Mouse (Mus musculus): ENCODE data around the gene Myo1h. TPM values are rescaled to one million over a fixed set of nuclear protein-coding genes. Genes with fewer than 3 reads are reported as not detected.

Gene Myo1h
- 2.2 TPM for polyA plus RNA-seq (2012; fragmentation: generic; extraction: Trizol)
- long read RNA-seq, experiment 1 = 0 reads
- long read RNA-seq, experiment 2, partial matches to known transcripts = 2 of 7 reads
- long read RNA-seq, experiment 2, other reads (novel, unspliced or antisense) = 4 of 7 reads

GRCm38 (mm10) chr5:114288874-114289273 lies at the start of gene Myo1h:
Gene Myo1h, plus strand, starts transcription at chr5:114289166.
- no peak within 1 kb of the TSS for H3K4me3 ChIP-seq (ENCODE audit: insufficient read depth, poor library complexity, severe bottlenecking)
- no peak within 1 kb of the TSS for H3ac ChIP-seq (ENCODE audit: control insufficient read depth, insufficient read length, low read depth)
- H3K36me3 ChIP-seq (ENCODE audit: control insufficient read depth, insufficient read depth) = no peaks in the 10 kb centered on the region
- TF ChIP-seq MAX (IDR thresholded peaks at IDR 0.05) (no peak), CTCF (IDR thresholded peaks at IDR 0.05; ENCODE audit: control insufficient read depth, insufficient read depth, insufficient read length) (no peak), USF1 (IDR thresholded peaks at IDR 0.05; ENCODE audit: low read depth) (no peak), CEBPB (IDR thresholded peaks at IDR 0.05; ENCODE audit: low read depth) (no peak), MYOG (IDR thresholded peaks at IDR 0.05; ENCODE audit: control insufficient read depth, extremely low read depth, insufficient read length) (no peak), FOSL1 (IDR thresholded peaks at IDR 0.05; ENCODE audit: insufficient read depth, low read length, poor library complexity, severe bottlenecking) (no peak), MYOD1 (IDR thresholded peaks at IDR 0.05; ENCODE audit: control insufficient read depth, insufficient read length, low read depth) (no peak)
- peaks cover 66% of the 10 kb centered on the region for H3K27me3 ChIP-seq (ENCODE audit: control insufficient read depth, insufficient read depth, insufficient read length)
- no peaks in the 10 kb centered on the region for H3K79me3 ChIP-seq (ENCODE audit: low read depth)
- H3K79me2 ChIP-seq (ENCODE audit: control insufficient read depth, insufficient read depth) = no peaks in the 10 kb centered on the region

DNA sequence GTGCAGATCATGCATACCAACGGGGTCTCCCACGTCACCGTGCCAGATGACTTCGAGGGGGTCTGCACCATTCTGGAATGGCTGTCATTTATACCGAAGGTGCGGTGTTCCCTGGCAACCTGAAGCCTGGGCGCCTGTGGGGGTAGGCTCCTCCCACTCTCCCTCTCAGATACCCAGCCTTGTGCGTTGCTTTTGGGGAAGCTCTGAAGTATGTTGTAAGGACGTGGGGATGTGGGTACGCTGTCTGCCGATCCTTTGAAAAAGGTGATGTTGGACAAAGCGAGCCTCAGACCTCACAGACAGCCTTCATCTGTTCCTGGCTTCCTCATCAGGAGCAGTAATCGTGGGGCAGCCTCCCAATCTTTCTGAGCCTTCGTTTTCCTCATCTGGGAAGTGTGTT lies 49.2 kb upstream of the Myo1h start:
- TF ChIP-seq MYOG (IDR thresholded peaks at IDR 0.05; ENCODE audit: control insufficient read depth, extremely low read depth, insufficient read length) (no peak), FOSL1 (IDR thresholded peaks at IDR 0.05; ENCODE audit: insufficient read depth, low read length, poor library complexity, severe bottlenecking) (no peak), MAX (IDR thresholded peaks at IDR 0.05) (no peak), MYOD1 (IDR thresholded peaks at IDR 0.05; ENCODE audit: control insufficient read depth, insufficient read length, low read depth) (no peak), CTCF (IDR thresholded peaks at IDR 0.05; ENCODE audit: control insufficient read depth, insufficient read depth, insufficient read length) (no peak), USF1 (IDR thresholded peaks at IDR 0.05; ENCODE audit: low read depth) (no peak), CEBPB (IDR thresholded peaks at IDR 0.05; ENCODE audit: low read depth) (no peak)
- no peaks in the 10 kb centered on the region for H3K36me3 ChIP-seq (ENCODE audit: control insufficient read depth, insufficient read depth)
- H3K27me3 ChIP-seq (ENCODE audit: control insufficient read depth, insufficient read depth, insufficient read length) = peaks cover 73% of the 10 kb centered on the region
- no peak overlapping the region for H3K4me3 ChIP-seq (ENCODE audit: insufficient read depth, poor library complexity, severe bottlenecking)
- H3K79me2 ChIP-seq (ENCODE audit: control insufficient read depth, insufficient read depth) = no peaks in the 10 kb centered on the region
- H3ac ChIP-seq (ENCODE audit: control insufficient read depth, insufficient read length, low read depth) = no peak overlapping the region
- no peaks in the 10 kb centered on the region for H3K79me3 ChIP-seq (ENCODE audit: low read depth)

GRCm38 (mm10) chr5:114246465-114246864 lies 42.5 kb upstream of the Myo1h start:
- H3K79me3 ChIP-seq (ENCODE audit: low read depth) = no peaks in the 10 kb centered on the region
- TF ChIP-seq FOSL1 (IDR thresholded peaks at IDR 0.05; ENCODE audit: insufficient read depth, low read length, poor library complexity, severe bottlenecking) (no peak), MAX (IDR thresholded peaks at IDR 0.05) (no peak), MYOG (IDR thresholded peaks at IDR 0.05; ENCODE audit: control insufficient read depth, extremely low read depth, insufficient read length) (no peak), CEBPB (IDR thresholded peaks at IDR 0.05; ENCODE audit: low read depth) (no peak), CTCF (IDR thresholded peaks at IDR 0.05; ENCODE audit: control insufficient read depth, insufficient read depth, insufficient read length) (no peak), USF1 (IDR thresholded peaks at IDR 0.05; ENCODE audit: low read depth) (no peak), MYOD1 (IDR thresholded peaks at IDR 0.05; ENCODE audit: control insufficient read depth, insufficient read length, low read depth) (no peak)
- peaks cover 54% of the 10 kb centered on the region for H3K27me3 ChIP-seq (ENCODE audit: control insufficient read depth, insufficient read depth, insufficient read length)

DNA sequence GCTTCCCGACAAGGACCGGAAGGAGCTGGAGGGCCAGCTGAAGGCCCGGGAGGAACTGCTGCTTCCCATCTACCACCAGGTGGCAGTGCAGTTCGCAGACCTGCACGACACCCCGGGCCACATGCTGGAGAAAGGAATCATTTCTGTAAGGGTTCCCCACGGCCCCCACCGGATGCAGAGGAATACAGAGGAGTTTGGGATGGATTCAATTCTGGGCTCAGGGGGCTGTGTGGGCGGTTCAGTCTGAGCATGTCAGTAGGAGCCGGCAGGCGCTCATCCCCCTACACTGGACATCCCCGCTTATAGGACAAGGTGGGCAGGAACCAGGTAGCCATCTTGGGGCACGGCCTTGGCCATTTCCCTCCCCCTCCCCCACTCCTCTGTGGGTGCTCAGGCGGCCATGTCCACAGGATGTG lies 40.8 kb upstream of the Myo1h start:
- H3K4me3 ChIP-seq (ENCODE audit: insufficient read depth, poor library complexity, severe bottlenecking) = no peak overlapping the region
- H3K79me2 ChIP-seq (ENCODE audit: control insufficient read depth, insufficient read depth) = no peaks in the 10 kb centered on the region
- H3K27me3 ChIP-seq (ENCODE audit: control insufficient read depth, insufficient read depth, insufficient read length) = peaks cover 59% of the 10 kb centered on the region
- no peaks in the 10 kb centered on the region for H3K36me3 ChIP-seq (ENCODE audit: control insufficient read depth, insufficient read depth)
- TF ChIP-seq MYOG (IDR thresholded peaks at IDR 0.05; ENCODE audit: control insufficient read depth, extremely low read depth, insufficient read length) (no peak), FOSL1 (IDR thresholded peaks at IDR 0.05; ENCODE audit: insufficient read depth, low read length, poor library complexity, severe bottlenecking) (no peak), CTCF (IDR thresholded peaks at IDR 0.05; ENCODE audit: control insufficient read depth, insufficient read depth, insufficient read length) (peak; percentile 96)
- no peak overlapping the region for H3ac ChIP-seq (ENCODE audit: control insufficient read depth, insufficient read length, low read depth)
- no peaks in the 10 kb centered on the region for H3K79me3 ChIP-seq (ENCODE audit: low read depth)

More at GRCm38 (mm10) chr5:114246465-114246864, 42.5 kb upstream of the Myo1h start:
- Histone ChIP-seq H3K79me2 (ENCODE audit: control insufficient read depth, insufficient read depth) (no peaks in the 10 kb centered on the region), H3K36me3 (ENCODE audit: control insufficient read depth, insufficient read depth) (no peaks in the 10 kb centered on the region), H3ac (ENCODE audit: control insufficient read depth, insufficient read length, low read depth) (no peak overlapping the region), H3K4me3 (ENCODE audit: insufficient read depth, poor library complexity, severe bottlenecking) (no peak overlapping the region)

GRCm38 (mm10) chr5:114259495-114259894 lies 29.5 kb upstream of the Myo1h start:
- Histone ChIP-seq H3K27me3 (ENCODE audit: control insufficient read depth, insufficient read depth, insufficient read length) (peaks cover 64% of the 10 kb centered on the region), H3K4me3 (ENCODE audit: insufficient read depth, poor library complexity, severe bottlenecking) (no peak overlapping the region), H3ac (ENCODE audit: control insufficient read depth, insufficient read length, low read depth) (no peak overlapping the region), H3K79me3 (ENCODE audit: low read depth) (no peaks in the 10 kb centered on the region), H3K36me3 (ENCODE audit: control insufficient read depth, insufficient read depth) (no peaks in the 10 kb centered on the region), H3K79me2 (ENCODE audit: control insufficient read depth, insufficient read depth) (no peaks in the 10 kb centered on the region)
- TF ChIP-seq FOSL1 (IDR thresholded peaks at IDR 0.05; ENCODE audit: insufficient read depth, low read length, poor library complexity, severe bottlenecking) = no peak
- TF ChIP-seq MYOD1 (IDR thresholded peaks at IDR 0.05; ENCODE audit: control insufficient read depth, insufficient read length, low read depth) = no peak
- no peak for TF ChIP-seq USF1 (IDR thresholded peaks at IDR 0.05; ENCODE audit: low read depth)
- no peak for TF ChIP-seq CEBPB (IDR thresholded peaks at IDR 0.05; ENCODE audit: low read depth)
- TF ChIP-seq CTCF (IDR thresholded peaks at IDR 0.05; ENCODE audit: control insufficient read depth, insufficient read depth, insufficient read length) = no peak
- TF ChIP-seq MYOG (IDR thresholded peaks at IDR 0.05; ENCODE audit: control insufficient read depth, extremely low read depth, insufficient read length) = no peak
- TF ChIP-seq MAX (IDR thresholded peaks at IDR 0.05) = no peak

DNA sequence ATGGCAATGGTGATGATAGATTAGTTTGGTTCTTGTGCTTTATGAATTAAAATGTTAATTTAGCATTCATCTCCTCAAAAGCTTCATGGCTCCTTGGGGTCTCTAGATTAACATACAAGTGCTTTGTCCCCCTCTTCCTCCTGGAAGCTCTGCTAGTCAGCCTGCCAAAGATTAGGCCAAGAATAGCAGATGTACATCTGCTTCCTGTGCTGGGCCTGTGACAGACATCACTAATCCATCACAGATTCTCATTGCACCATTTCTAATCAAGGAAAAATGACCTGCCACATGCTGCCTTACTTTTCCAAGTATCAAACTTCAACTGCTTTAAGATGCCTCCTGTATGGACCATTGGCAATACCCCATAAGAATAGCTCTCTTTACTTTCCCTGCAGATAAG lies 27.5 kb upstream of the Myo1h start:
- no peak overlapping the region for H3ac ChIP-seq (ENCODE audit: control insufficient read depth, insufficient read length, low read depth)
- TF ChIP-seq MYOD1 (IDR thresholded peaks at IDR 0.05; ENCODE audit: control insufficient read depth, insufficient read length, low read depth) (no peak), CEBPB (IDR thresholded peaks at IDR 0.05; ENCODE audit: low read depth) (no peak), MAX (IDR thresholded peaks at IDR 0.05) (no peak), USF1 (IDR thresholded peaks at IDR 0.05; ENCODE audit: low read depth) (no peak), CTCF (IDR thresholded peaks at IDR 0.05; ENCODE audit: control insufficient read depth, insufficient read depth, insufficient read length) (no peak), MYOG (IDR thresholded peaks at IDR 0.05; ENCODE audit: control insufficient read depth, extremely low read depth, insufficient read length) (no peak), FOSL1 (IDR thresholded peaks at IDR 0.05; ENCODE audit: insufficient read depth, low read length, poor library complexity, severe bottlenecking) (no peak)

More for the DNA sequence above, 27.5 kb upstream of the Myo1h start:
- no peaks in the 10 kb centered on the region for H3K79me2 ChIP-seq (ENCODE audit: control insufficient read depth, insufficient read depth)
- peaks cover 48% of the 10 kb centered on the region for H3K27me3 ChIP-seq (ENCODE audit: control insufficient read depth, insufficient read depth, insufficient read length)
- no peaks in the 10 kb centered on the region for H3K79me3 ChIP-seq (ENCODE audit: low read depth)
- no peaks in the 10 kb centered on the region for H3K36me3 ChIP-seq (ENCODE audit: control insufficient read depth, insufficient read depth)
- H3K4me3 ChIP-seq (ENCODE audit: insufficient read depth, poor library complexity, severe bottlenecking) = no peak overlapping the region

Measured in C2C12 (cell line).